Mouse (Mus musculus) forebrain, embryonic 12.5 days (tissue): ENCODE measurements at regions not wholly inside any gene's neighbourhood (a gene's known extent, or its start where the extent isn't known, plus 50 kb on each side); places are given as distances from the start of the nearest gene placed in this dataset.

ENCODE experiments used
- ATAC-seq: fragments of 200-750 bp; cut with Nextera tagmentation; 2 replicates; pipeline ENCODE4 v1.8.0; 2017; ENCODE audit warnings: moderate TSS enrichment; ENCODE audit not compliant: low FRiP score
- H3K27ac ChIP-seq: fragments of 300-500 bp; sonication (generic); 2 replicates; pipeline ENCODE4 v1.5.1; 2016; ENCODE audit warnings: mild to moderate bottlenecking
- H3K27me3 ChIP-seq: fragments of 300-500 bp; sonication (generic); 2 replicates; pipeline ENCODE4 v1.6.1; 2016; ENCODE audit warnings: mild to moderate bottlenecking
- H3K36me3 ChIP-seq: fragments of 300-500 bp; sonication (generic); replicated peaks from 2 replicates; pipeline ENCODE4 v1.6.1; 2016; ENCODE audit warnings: mild to moderate bottlenecking
- H3K4me1 ChIP-seq: fragments of 300-500 bp; sonication (generic); 2 replicates; pipeline ENCODE4 v1.6.1; 2016
- H3K4me2 ChIP-seq: fragments of 300-500 bp; sonication (generic); 2 replicates; pipeline ENCODE4 v1.6.1; 2016; ENCODE audit warnings: mild to moderate bottlenecking, moderate library complexity
- H3K4me3 ChIP-seq: fragments of 300-500 bp; sonication (generic); replicated peaks from 2 replicates; pipeline ENCODE4 v1.5.1; 2016; ENCODE audit warnings: mild to moderate bottlenecking
- H3K9ac ChIP-seq: fragments of 300-500 bp; sonication (generic); 2 replicates; pipeline ENCODE4 v1.6.1; 2016; ENCODE audit warnings: mild to moderate bottlenecking
- H3K9me3 ChIP-seq: fragments of 300-500 bp; sonication (generic); 2 replicates; pipeline ENCODE4 v1.6.1; 2016
- WGBS: fragments of 180-500 bp; shearing (Covaris S2); methylation state at CpG from one replicate; pipeline ENCODE4 v1.1.7; 2016; 5-methylcytosine and 5-hydroxymethylcytosine counted together

GRCm38 (mm10) chr16:73367926-73368325 is 1043.7 kb downstream of the Robo2 start:
- Histone ChIP-seq H3K9me3 (no peaks in the 10 kb centered on the region), H3K4me2 (no peak overlapping the region), H3K4me3 (no peak overlapping the region), H3K27me3 (no peaks in the 10 kb centered on the region), H3K36me3 (no peaks in the 10 kb centered on the region), H3K27ac (no peak overlapping the region), H3K4me1 (peaks cover 17% of the 10 kb centered on the region), H3K9ac (no peak overlapping the region)
- ATAC-seq, result no peak
- WGBS, result 87% methylated on average over 5 of the region's 5 CpGs

- no peaks in the 10 kb centered on the region for H3K36me3 ChIP-seq
- no peak overlapping the region for H3K4me2 ChIP-seq
- H3K4me3 ChIP-seq, result no peak overlapping the region
- H3K9ac ChIP-seq, result no peak overlapping the region
- ATAC-seq, result no peak
- 69% methylated on average over 17 of the region's 17 CpGs for WGBS
- H3K4me1 ChIP-seq, result peaks cover 17% of the 10 kb centered on the region
- H3K27ac ChIP-seq, result no peak overlapping the region
- no peaks in the 10 kb centered on the region for H3K9me3 ChIP-seq
- no peaks in the 10 kb centered on the region for H3K27me3 ChIP-seq
Measured at GRCm38 (mm10) chr16:73367226-73367840, 1044.3 kb downstream of the Robo2 start.

GRCm38 (mm10) chr16:73350698-73351097 is 1042.6 kb downstream of the Robo1 start:
- Histone ChIP-seq H3K27me3 (no peaks in the 10 kb centered on the region), H3K4me1 (no peaks in the 10 kb centered on the region), H3K36me3 (no peaks in the 10 kb centered on the region), H3K27ac (no peak overlapping the region), H3K4me2 (no peak overlapping the region), H3K4me3 (no peak overlapping the region), H3K9me3 (no peaks in the 10 kb centered on the region), H3K9ac (no peak overlapping the region)
- WGBS, result 80% methylated on average over 5 of the region's 5 CpGs
- no peak for ATAC-seq

GRCm38 (mm10) chr16:73343941-73344340 is 1035.8 kb downstream of the Robo1 start:
- 86% methylated on average over 1 of the region's 1 CpGs for WGBS
- no peak overlapping the region for H3K9ac ChIP-seq
- no peaks in the 10 kb centered on the region for H3K36me3 ChIP-seq
- no peak overlapping the region for H3K27ac ChIP-seq
- no peak for ATAC-seq
- H3K4me3 ChIP-seq, result no peak overlapping the region
- H3K27me3 ChIP-seq, result no peaks in the 10 kb centered on the region
- no peaks in the 10 kb centered on the region for H3K4me1 ChIP-seq
- no peaks in the 10 kb centered on the region for H3K9me3 ChIP-seq
- H3K4me2 ChIP-seq, result no peak overlapping the region

GRCm38 (mm10) chr16:73343531-73343930 is 1035.4 kb downstream of the Robo1 start:
- Histone ChIP-seq H3K9me3 (no peaks in the 10 kb centered on the region), H3K27me3 (no peaks in the 10 kb centered on the region), H3K4me3 (no peak overlapping the region), H3K4me1 (no peaks in the 10 kb centered on the region), H3K4me2 (no peak overlapping the region), H3K9ac (no peak overlapping the region), H3K27ac (no peak overlapping the region), H3K36me3 (no peaks in the 10 kb centered on the region)
- WGBS, result 82% methylated on average over 3 of the region's 3 CpGs
- ATAC-seq, result no peak

- Histone ChIP-seq H3K4me1 (no peaks in the 10 kb centered on the region), H3K4me3 (no peak overlapping the region), H3K27me3 (no peaks in the 10 kb centered on the region), H3K36me3 (no peaks in the 10 kb centered on the region), H3K9me3 (no peaks in the 10 kb centered on the region), H3K27ac (no peak overlapping the region), H3K9ac (no peak overlapping the region), H3K4me2 (no peak overlapping the region)
- WGBS, result 91% methylated on average over 2 of the region's 2 CpGs
- no peak for ATAC-seq
Measured at GRCm38 (mm10) chr16:73317644-73318043, 1009.5 kb downstream of the Robo1 start.

- no peaks in the 10 kb centered on the region for H3K4me1 ChIP-seq
- 62% methylated on average over 5 of the region's 5 CpGs for WGBS
- H3K27me3 ChIP-seq, result no peaks in the 10 kb centered on the region
Measured at GRCm38 (mm10) chr16:73310096-73310495, 1002.0 kb downstream of the Robo1 start.

GRCm38 (mm10) chr16:73279951-73280350 is 971.8 kb downstream of the Robo1 start:
- Histone ChIP-seq H3K4me3 (no peak overlapping the region), H3K36me3 (no peaks in the 10 kb centered on the region), H3K9ac (no peak overlapping the region), H3K27ac (no peak overlapping the region), H3K9me3 (no peaks in the 10 kb centered on the region), H3K4me1 (no peaks in the 10 kb centered on the region), H3K4me2 (no peak overlapping the region), H3K27me3 (no peaks in the 10 kb centered on the region)
- no peak for ATAC-seq
- WGBS, result 71% methylated on average over 11 of the region's 11 CpGs

More at GRCm38 (mm10) chr16:73310096-73310495, 1002.0 kb downstream of the Robo1 start:
- no peaks in the 10 kb centered on the region for H3K9me3 ChIP-seq
- ATAC-seq, result no peak
- no peak overlapping the region for H3K4me2 ChIP-seq
- H3K9ac ChIP-seq, result no peak overlapping the region
- no peak overlapping the region for H3K4me3 ChIP-seq
- no peak overlapping the region for H3K27ac ChIP-seq
- H3K36me3 ChIP-seq, result no peaks in the 10 kb centered on the region

GRCm38 (mm10) chr16:73259691-73260090 is 951.6 kb downstream of the Robo1 start:
- H3K4me2 ChIP-seq, result no peak overlapping the region
- no peaks in the 10 kb centered on the region for H3K9me3 ChIP-seq
- no peaks in the 10 kb centered on the region for H3K4me1 ChIP-seq
- H3K9ac ChIP-seq, result no peak overlapping the region
- H3K4me3 ChIP-seq, result no peak overlapping the region
- no peak overlapping the region for H3K27ac ChIP-seq
- H3K27me3 ChIP-seq, result no peaks in the 10 kb centered on the region
- no peaks in the 10 kb centered on the region for H3K36me3 ChIP-seq
- 83% methylated on average over 1 of the region's 1 CpGs for WGBS
- ATAC-seq, result no peak

- no peaks in the 10 kb centered on the region for H3K4me1 ChIP-seq
- 91% methylated on average over 3 of the region's 3 CpGs for WGBS
- no peak overlapping the region for H3K27ac ChIP-seq
- no peak for ATAC-seq
- H3K9me3 ChIP-seq, result no peaks in the 10 kb centered on the region
- H3K4me3 ChIP-seq, result no peak overlapping the region
- no peaks in the 10 kb centered on the region for H3K36me3 ChIP-seq
- H3K4me2 ChIP-seq, result no peak overlapping the region
- no peaks in the 10 kb centered on the region for H3K27me3 ChIP-seq
- H3K9ac ChIP-seq, result no peak overlapping the region
Measured at GRCm38 (mm10) chr16:73259283-73259682, 951.2 kb downstream of the Robo1 start.

- no peaks in the 10 kb centered on the region for H3K27me3 ChIP-seq
- H3K9me3 ChIP-seq, result no peaks in the 10 kb centered on the region
- no peak overlapping the region for H3K27ac ChIP-seq
- H3K4me1 ChIP-seq, result no peaks in the 10 kb centered on the region
- no peak overlapping the region for H3K4me3 ChIP-seq
- 86% methylated on average over 2 of the region's 2 CpGs for WGBS
- no peak overlapping the region for H3K4me2 ChIP-seq
- no peaks in the 10 kb centered on the region for H3K36me3 ChIP-seq
- no peak overlapping the region for H3K9ac ChIP-seq
- no peak for ATAC-seq
Measured at GRCm38 (mm10) chr16:73245073-73245590, 937.0 kb downstream of the Robo1 start.

GRCm38 (mm10) chr16:73230599-73230998 is 922.5 kb downstream of the Robo1 start:
- Histone ChIP-seq H3K27me3 (peaks cover 15% of the 10 kb centered on the region; the same call in 1 of the 2 replicates), H3K9me3 (peaks cover 5% of the 10 kb centered on the region; the same call in 1 of the 2 replicates), H3K27ac (no peak overlapping the region), H3K9ac (no peak overlapping the region), H3K36me3 (no peaks in the 10 kb centered on the region), H3K4me1 (no peaks in the 10 kb centered on the region), H3K4me3 (no peak overlapping the region), H3K4me2 (no peak overlapping the region)
- 40% methylated on average over 2 of the region's 2 CpGs for WGBS
- ATAC-seq, result no peak

- ATAC-seq, result no peak
- no peak overlapping the region for H3K27ac ChIP-seq
- no peaks in the 10 kb centered on the region for H3K27me3 ChIP-seq
- H3K36me3 ChIP-seq, result no peaks in the 10 kb centered on the region
- no peak overlapping the region for H3K4me3 ChIP-seq
- H3K4me2 ChIP-seq, result no peak overlapping the region
- no peaks in the 10 kb centered on the region for H3K4me1 ChIP-seq
- WGBS, result 82% methylated on average over 4 of the region's 4 CpGs
- H3K9me3 ChIP-seq, result no peaks in the 10 kb centered on the region
- no peak overlapping the region for H3K9ac ChIP-seq
Measured at GRCm38 (mm10) chr16:73217555-73217954, 909.4 kb downstream of the Robo1 start.
